Mouse (Mus musculus) gastrocnemius, adult 18-20 months (tissue): ENCODE measurements around the gene Nxn. TPM values are rescaled to one million over a fixed set of nuclear protein-coding genes. Genes with fewer than 3 reads are reported as not detected.

ENCODE experiments used
- DNase-seq: peaks from one replicate; pipeline ENCODE4 v3.0.0; 2021; ENCODE audit warnings: low spot score
- total RNA-seq, 2 experiments: library from RNA; stranded (reverse); gene quantifications; 2 replicates each; pipeline ENCODE4 v1.2.3; 2021

The Nxn gene
- total RNA-seq, 2 experiments from 2014 or later, result 37.4 to 48.7 TPM

GRCm38 (mm10) chr11:76334966-76335365 lies 64.0 kb downstream of the Nxn start:
- no peak for DNase-seq

GRCm38 (mm10) chr11:76332240-76332639 lies 66.7 kb downstream of the Nxn start:
- no peak for DNase-seq

GRCm38 (mm10) chr11:76328522-76329290 lies 70.2 kb downstream of the Nxn start:
- no peak for DNase-seq

GRCm38 (mm10) chr11:76328084-76328483 lies 70.9 kb downstream of the Nxn start:
- DNase-seq, result no peak

GRCm38 (mm10) chr11:76326672-76327071 lies 72.3 kb downstream of the Nxn start:
- no peak for DNase-seq

- no peak for DNase-seq
Observed at GRCm38 (mm10) chr11:76326051-76326450, 72.9 kb downstream of the Nxn start.

GRCm38 (mm10) chr11:76324801-76325200 lies 74.1 kb downstream of the Nxn start:
- DNase-seq, result no peak

- no peak for DNase-seq
Observed at GRCm38 (mm10) chr11:76324207-76324606, 74.7 kb downstream of the Nxn start.

GRCm38 (mm10) chr11:76322939-76323338 lies 76.0 kb downstream of the Nxn start:
- no peak for DNase-seq

GRCm38 (mm10) chr11:76322081-76322480 lies 76.9 kb downstream of the Nxn start:
- DNase-seq, result peak; percentile 46

- DNase-seq, result no peak
Observed at GRCm38 (mm10) chr11:76320475-76320874, 78.5 kb downstream of the Nxn start.

- DNase-seq, result peak; percentile 65
Observed at GRCm38 (mm10) chr11:76319714-76320435, 79.1 kb downstream of the Nxn start.

- no peak for DNase-seq
Observed at GRCm38 (mm10) chr11:76317904-76318303, 81.0 kb downstream of the Nxn start.

- no peak for DNase-seq
Observed at GRCm38 (mm10) chr11:76315785-76316444, 83.0 kb downstream of the Nxn start.

GRCm38 (mm10) chr11:76314741-76315140 lies 84.2 kb downstream of the Nxn start:
- DNase-seq, result no peak

GRCm38 (mm10) chr11:76314140-76314539 lies 84.8 kb downstream of the Nxn start:
- no peak for DNase-seq

- no peak for DNase-seq
Observed at GRCm38 (mm10) chr11:76312805-76313204, 86.1 kb downstream of the Nxn start.

GRCm38 (mm10) chr11:76311224-76312000 lies 87.5 kb downstream of the Nxn start:
- DNase-seq, result no peak

GRCm38 (mm10) chr11:76309868-76310267 lies 89.1 kb downstream of the Nxn start:
- DNase-seq, result peak; percentile 40

GRCm38 (mm10) chr11:76309072-76309471 lies 89.9 kb downstream of the Nxn start:
- no peak for DNase-seq

- DNase-seq, result no peak
Observed at GRCm38 (mm10) chr11:76306769-76307168, 92.2 kb downstream of the Nxn start.

GRCm38 (mm10) chr11:76305571-76305970 lies 93.4 kb downstream of the Nxn start:
- DNase-seq, result no peak
